Mouse (Mus musculus): Measurements from ENCODE around the gene Morf4l1.
"Not testable (repeated sequence)": the region's sequence is repeated elsewhere in the genome, so short reads cannot be mapped to it uniquely, and the experiment has no call there.

Morf4l1 gene

DNA sequence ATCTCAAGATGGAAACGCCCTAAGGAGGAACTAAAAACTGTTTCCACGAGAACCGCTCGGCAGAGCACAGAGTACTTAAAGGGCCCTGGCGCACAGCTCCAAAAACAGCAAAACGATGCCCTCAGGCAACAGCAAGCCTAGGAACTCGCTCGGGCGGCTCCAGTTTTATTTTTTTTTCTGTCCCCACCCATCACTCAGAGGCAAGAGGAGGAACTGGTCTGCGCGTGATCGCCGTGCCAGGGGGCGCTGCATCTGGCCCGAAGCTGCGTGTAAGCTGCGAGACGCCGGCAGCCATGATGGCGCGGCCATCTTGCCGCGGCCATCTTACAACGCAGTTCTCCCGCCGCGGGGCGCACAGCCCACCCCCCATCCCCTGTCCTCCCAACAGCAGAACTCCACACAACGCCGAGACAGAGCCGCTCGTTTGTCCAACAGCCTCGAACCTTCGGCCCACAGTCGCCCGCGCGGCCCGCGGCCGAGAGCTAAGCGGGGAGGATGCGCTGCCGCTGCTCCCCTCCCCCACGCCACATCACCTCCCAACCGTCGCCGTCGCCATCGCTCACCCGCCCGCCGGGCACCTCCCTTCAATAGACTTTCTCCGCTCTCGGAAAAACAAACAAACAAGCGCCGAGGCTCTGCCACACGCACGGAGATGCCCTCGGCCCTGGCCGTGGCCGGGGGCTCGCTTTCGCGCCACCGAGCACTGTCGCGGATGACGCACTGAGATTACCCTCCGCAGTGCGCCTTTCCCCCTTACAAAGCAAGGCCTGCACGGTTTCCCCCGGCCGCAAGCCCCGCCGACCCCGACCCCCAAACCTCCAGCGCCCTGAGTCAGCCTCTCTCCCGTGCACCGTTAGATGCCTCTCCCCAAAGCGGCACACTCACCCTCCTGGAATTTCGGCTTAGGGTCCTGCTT is 665 bp downstream of the Morf4l1 start:
- peak; percentile 90 to 92 for DNase-seq

DNA sequence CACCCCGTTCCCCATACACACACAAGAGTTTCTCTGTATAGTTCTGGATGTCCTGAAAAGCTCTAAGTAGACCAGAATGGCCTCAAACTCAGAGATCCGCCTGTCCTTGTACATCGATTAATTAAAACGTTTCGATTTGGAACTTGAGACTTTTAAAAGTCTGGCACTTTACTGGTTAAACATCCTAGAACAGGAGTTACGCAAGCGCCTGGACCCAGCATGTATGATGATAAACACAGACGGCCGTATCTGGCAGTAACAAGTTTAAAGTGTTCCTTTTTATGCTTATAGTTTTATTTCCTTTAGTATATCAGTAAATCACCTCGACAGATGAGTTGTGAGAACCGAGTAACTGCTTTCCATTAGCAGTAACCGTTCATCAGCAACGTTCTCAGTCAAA is 1.4 kb downstream of the Morf4l1 start:
- no peak for DNase-seq

DNA sequence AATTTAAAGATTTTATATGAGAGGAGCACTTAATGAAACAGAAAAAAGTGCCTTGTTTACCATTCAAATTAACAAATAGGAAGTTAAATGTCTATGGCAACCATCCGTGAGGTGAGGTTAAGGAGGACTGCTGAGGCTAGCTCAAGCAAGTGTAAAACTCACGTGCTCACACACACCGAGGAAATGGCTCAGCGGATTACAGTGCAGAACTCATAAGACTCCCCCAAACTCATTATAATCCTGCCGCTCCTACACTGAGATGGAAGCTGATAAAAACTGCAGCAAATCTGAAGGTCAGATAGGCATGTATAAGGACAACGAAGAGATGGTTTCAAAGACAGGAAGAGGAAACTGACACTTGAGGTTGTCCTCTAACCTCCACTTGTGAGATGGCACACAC is 5.2 kb downstream of the Morf4l1 start:
- no peak for DNase-seq

DNA sequence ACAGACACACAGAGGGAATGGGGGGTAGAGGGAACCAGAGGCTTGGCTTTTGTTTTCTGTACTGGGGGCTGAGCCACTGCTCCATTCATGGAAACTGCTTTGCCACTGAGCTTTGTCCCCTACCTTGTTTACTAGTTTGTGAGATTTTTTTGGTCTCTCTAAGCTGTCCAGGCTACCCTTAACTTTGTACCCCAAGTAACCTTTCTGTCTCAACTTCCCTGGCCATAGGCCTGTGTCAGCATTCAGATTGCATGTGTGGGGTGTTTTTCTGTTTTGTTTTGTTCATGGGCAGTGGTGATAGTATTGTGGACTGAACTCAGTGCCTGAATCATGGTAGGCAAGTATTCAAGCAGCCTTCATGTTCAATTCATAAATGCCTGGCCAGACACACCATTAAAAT is 6.3 kb downstream of the Morf4l1 start:
- DNase-seq = no peak

DNA sequence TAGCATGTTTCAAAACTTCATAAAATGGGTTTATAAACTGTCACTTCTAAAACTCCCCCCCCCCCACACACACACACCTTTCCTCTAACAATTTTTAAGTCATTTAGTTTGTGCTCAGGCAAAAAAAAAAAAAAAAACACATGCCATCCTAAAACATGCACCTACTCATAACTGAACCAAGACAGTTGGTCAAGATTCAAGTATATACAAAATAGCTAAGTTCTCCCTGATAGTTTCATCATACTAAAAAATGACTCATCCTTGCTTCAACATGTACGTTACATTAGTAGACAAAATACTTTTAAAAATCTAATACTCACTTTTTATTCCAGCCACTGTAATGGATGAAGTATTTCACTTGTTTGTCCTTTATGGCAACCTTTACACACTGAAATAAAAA is 7.7 kb downstream of the Morf4l1 start:
- no peak for DNase-seq

GRCm38 (mm10) chr9:90105462-90105861 is 9.1 kb downstream of the Morf4l1 start:
- no peak for DNase-seq

GRCm38 (mm10) chr9:90100760-90101159 is 13.8 kb downstream of the Morf4l1 start:
- DNase-seq = no peak

- no peak for DNase-seq
Observed at GRCm38 (mm10) chr9:90098934-90099333, 15.6 kb downstream of the Morf4l1 start.

- DNase-seq = no peak
Observed at GRCm38 (mm10) chr9:90089339-90090104, 25.1 kb downstream of the Morf4l1 start.

DNA sequence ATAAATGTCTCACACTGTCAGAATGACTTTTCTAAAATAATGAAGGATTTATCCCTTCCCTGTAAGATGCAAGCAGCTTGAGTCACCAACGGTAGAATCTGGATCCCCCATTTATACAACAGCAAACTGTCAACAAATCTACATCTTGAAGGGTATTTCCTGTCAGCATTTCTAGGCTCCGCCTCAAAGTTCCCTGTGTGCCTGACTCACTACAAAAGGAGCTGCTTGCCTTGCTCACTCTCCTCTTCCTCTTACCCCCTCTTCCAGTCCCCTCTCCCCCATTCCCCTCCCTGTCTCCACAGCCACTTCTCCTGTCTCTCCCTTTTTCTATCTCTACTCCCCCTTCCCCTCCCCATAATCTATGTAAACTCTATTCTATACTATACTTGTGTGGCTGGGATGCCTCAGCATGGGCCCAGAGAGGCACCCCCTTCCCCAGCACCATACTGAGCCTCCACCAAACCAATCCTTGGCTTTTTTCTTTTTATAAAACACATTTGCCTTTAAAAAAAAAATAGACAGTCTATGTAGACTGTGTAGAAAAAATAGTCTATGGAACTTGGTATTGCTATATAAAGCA is 26.6 kb downstream of the Morf4l1 start:
- no peak for DNase-seq

DNA sequence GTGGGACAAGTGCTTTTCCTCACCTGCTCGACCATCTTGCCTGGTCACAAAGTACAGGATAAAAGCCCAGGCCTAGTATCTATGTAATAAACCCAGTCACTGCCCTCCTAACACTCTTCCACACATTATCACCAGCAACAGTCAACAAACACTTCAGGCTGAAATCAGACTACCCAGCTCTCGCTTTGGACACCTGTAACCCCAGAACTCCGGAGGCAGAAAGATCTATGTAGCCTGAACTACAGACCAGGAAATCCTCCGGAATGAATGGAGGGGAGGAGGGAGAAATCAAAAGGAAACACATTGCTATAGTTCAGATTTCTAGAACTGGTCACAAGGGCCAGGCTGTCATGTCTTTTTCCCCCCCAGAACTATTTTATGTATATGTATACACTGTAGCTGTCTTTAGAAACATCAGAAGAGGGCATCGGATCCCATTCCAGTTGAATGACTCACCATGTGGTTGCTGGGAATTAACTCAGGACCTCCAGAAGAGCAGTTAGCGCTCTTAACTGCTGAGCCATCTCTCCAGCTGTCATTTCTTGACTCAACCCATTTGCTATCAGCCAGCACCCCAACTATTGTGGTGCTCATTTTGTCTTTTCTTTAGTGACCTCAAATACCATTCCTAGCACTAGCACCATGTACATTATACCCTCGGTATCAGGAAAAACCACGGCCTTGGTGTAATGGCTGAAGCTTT is 29.7 kb downstream of the Morf4l1 start:
- DNase-seq = no peak

DNA sequence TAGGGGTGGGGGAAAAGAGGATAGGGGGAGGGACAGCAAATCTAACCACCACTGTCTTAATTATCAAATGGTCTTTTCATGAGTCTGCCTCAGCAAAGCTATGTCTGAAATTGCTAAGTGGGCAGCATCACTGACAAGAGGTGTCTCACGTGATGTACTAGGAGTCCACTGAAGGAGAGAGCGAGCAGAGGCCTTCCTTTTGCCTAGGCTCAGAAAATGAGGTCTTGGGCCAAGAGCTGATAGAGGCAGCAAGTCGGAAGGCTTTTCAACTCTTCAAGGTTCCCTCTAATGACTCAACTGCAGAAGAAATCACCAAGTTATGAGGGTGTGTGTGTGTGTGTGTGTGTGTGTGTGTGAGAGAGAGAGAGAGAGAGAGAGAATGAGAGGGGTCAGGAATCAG is 30.4 kb downstream of the Morf4l1 start:
- no peak for DNase-seq

DNA sequence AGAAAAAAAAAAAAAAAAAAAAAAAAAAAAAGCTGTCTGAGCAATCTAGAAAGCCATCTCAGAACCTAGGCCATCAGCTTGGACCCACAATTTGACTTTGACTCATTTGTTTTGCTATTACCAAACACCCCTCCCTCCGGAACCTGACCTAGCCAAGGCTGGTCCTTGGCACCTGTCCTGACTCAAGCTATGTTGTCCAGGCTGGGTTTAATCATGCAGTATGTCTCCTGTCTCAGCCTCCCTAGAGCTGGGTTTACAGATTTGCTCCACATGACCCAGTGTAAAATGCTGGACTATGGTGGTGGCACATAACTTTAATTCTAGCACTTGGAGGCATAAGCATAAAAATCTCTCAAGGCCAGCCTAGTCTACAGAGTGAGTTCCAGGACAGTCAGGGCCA is 31.6 kb downstream of the Morf4l1 start:
- DNase-seq = no peak

DNA sequence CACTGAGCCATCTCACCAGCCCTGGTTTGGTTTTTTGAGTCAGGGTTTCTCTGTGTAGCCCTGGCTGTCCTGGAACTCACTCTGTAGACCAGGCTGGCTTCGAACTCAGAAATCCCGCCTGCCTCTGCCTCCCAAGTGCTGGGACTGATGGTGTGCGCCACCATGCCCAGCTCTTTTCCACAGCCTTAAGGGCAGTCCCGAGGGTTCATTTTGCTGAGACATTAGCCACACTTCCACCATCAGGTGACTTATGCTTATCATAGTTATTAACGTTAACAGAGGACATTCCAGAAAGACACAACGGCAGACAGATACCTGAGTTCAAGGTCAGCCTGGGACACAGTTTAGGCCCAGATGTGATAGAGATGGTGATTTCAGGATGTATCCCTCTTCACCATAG is 32.6 kb downstream of the Morf4l1 start:
- not testable (repeated sequence) for DNase-seq

DNA sequence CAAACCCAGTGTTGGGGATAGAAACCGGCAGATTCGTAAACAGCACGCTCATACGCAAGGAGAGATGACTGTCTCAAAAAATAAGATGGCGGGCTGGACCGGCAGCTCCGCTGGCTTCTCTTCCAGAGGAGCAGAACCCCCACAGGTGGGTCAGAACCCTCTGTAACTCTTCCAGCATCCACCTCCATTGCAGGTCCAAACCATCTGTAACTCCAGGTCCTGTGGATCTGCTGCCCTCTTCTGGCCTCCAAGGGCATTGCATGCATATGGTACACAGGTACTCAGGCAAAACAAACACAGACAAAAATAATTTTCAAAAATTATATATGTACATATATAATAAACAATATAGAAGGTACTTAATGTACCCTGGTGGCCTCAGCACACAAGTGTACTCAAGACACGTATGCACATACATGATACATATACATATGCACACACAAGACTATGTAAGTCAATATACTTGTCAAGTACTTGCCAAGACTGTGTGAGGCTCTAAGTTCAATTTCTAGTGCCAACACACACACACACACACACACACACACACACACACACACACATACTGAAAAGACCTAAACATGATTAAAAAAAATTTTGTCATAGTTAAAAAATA is 37.6 kb downstream of the Morf4l1 start:
- peak; percentile 56 to 77 for DNase-seq

DNA sequence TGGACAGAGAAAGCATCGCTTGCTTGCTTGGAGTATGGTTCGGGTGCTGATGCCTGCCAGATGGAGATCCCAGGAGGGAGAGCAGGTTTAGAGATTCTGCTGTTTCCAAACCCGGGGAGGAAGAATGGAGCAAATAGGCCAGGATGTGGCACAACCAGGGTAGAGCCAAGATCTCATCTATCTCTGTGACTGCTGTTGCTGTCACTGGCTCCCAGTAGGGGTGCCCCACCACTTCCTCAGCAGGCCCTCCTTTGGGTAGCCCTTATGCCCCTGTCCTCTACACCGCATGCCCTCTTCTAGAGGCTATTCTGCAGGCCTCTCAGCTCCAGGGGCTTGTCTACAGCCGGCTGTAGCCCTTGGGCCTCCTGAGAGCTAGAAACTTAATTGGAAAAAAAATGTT is 38.4 kb downstream of the Morf4l1 start:
- DNase-seq = no peak

- no peak for DNase-seq
Observed at GRCm38 (mm10) chr9:90075336-90075735, 39.2 kb downstream of the Morf4l1 start.

- no peak for DNase-seq
Observed at GRCm38 (mm10) chr9:90070174-90070573, 44.4 kb downstream of the Morf4l1 start.

GRCm38 (mm10) chr9:90069485-90069884 is 45.1 kb downstream of the Morf4l1 start:
- no peak for DNase-seq

- no peak for DNase-seq
Observed at GRCm38 (mm10) chr9:90068786-90069185, 45.8 kb downstream of the Morf4l1 start.

GRCm38 (mm10) chr9:90067341-90067740 is 47.2 kb downstream of the Morf4l1 start:
- no peak for DNase-seq

- DNase-seq = not testable (repeated sequence)
Observed at GRCm38 (mm10) chr9:90060932-90061331, 53.6 kb downstream of the Morf4l1 start.

DNA sequence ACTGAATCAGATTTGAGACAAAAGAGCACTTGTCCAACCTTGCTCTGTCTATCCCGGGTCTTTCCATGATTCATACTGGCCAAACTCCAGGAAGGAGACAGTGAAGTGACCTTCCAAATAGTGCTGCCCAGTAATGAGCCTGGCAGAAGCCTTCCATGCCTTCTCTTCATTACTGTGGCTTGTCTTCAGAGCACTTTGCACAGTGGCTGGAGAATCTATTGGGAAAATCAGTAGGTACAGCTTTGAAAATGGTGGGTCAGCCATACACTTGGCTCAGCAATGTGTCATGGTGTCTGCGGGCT is 54.0 kb downstream of the Morf4l1 start:
- DNase-seq = no peak
